Mouse (Mus musculus): Measurements from ENCODE around the gene Gm20517. TPM values are rescaled to one million over a fixed set of nuclear protein-coding genes. Genes with fewer than 3 reads are reported as not detected.

The Gm20517 gene
- total and polyA plus RNA-seq, 3 experiments, result 1.9 to 2.9 TPM; not detected in 1

DNA sequence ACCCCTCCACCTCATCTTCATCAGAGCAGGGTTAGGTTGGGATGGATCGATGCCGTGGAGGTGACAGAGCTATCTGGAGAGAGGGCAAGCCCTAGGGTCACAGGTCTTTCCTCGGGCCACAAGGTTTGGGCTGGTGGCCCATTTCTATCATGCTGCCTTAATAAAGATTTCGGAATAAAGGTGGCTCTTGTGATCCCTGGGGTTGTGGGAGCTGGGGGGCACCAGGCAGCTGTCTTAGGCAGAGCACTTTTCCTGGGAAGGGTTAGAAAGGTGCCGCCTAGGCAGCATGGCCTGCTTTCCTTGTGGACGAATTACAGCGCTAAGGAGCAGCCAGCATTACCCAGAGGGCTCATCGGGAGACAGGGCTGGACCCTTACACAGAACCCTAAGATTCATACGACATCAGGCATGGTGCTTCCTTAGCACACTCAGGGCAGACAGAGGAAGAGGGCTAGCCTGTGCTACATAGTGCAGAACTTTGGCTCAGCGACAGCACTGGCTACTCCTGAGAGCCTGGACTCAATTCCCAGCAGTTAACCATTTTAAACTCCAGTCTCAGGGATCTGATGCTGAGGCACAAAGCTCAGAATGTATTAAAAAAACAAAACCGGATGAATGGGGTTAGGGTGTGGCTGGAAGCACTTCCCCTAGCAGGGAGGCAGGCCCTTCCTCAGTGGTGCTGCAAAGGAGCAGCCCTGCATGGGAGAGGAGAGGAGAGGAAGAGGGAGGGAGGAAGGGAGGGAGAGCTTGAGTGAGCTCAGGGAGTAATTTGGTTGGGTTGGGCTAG is 11.7 kb upstream of the Gm20517 start (continued):
- TF ChIP-seq ZNF384 (IDR thresholded peaks at IDR 0.05; ENCODE audit: low read depth, low read length) (peak; percentile 72; the same call in 1 of the 2 replicates), TBP (IDR thresholded peaks at IDR 0.05; ENCODE audit: low read depth, low read length) (no peak; the same call in 1 of the 2 replicates), MXI1 (IDR thresholded peaks at IDR 0.05; ENCODE audit: low read depth, low read length) (no peak), RCOR1 (IDR thresholded peaks at IDR 0.05; ENCODE audit: low read depth, low read length) (no peak), SIN3A (IDR thresholded peaks at IDR 0.05; ENCODE audit: low read length) (peak; percentile 41; the same call in 1 of the 2 replicates)

DNA sequence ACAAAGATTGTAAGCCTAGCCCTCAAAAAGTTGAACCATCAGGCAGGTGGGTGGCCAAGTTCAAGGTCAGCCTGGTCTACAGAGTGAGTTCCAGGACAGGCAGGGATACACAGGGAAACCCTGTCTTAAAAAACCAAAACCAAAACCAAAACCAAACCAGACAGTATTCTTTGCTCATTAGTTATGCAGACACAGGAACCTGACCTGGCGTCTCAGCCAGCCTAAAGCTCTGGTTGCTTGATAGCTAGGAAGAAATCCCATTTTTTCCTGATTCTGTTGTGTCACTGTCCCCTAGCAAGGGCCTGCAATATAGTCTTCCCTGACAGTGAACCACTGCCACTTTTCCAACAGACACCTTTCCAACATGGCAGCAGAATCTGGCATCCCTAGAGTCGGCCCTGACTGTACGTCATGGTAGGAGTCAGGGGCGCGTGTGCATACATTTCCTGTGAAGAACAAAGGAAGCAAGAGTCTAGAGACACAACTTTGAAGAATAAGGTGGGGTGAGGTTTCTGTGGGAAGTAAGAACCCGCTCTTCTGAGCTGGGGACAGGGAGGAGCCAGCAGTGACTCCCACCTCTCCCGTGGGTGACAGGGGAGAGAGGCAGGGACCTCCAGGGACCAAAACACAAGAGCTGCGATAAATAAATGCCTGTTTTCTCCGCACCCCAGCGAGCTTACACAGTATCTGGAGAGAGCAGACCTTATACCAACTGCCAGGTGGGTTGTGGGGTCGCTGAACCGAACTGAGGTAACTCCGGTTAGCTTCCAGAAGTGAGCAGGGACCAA is 10.6 kb upstream of the Gm20517 start:
- Histone ChIP-seq H3K36me3 (ENCODE audit: control insufficient read depth in 1 of 2, insufficient read depth in 2 of 2, low read length in 2 of 2) (peaks cover 4 to 47% of the 10 kb centered on the region in 2 experiments; a peak in 3 of 4 replicates), H3K9me3 (replicated peaks; ENCODE audit: insufficient read depth, low read length) (no peaks in the 10 kb centered on the region), H3K79me2 (ENCODE audit: control insufficient read depth, insufficient read depth, low read length, poor library complexity) (peaks cover 9% of the 10 kb centered on the region), H3K9ac (ENCODE audit: control insufficient read depth, low read depth, low read length, poor library complexity, severe bottlenecking) (peak overlapping the region; percentile 13; the same call in 1 of the 2 replicates), H3K4me3 (ENCODE audit: control insufficient read depth in 1 of 2, insufficient read depth in 1 of 2, low read depth in 2 of 2, low read length in 2 of 2) (no peak overlapping the region), H3K27ac (ENCODE audit: control insufficient read depth, low read depth, low read length) (peak overlapping the region; percentile 77), H3K27me3 (ENCODE audit: control insufficient read depth in 1 of 2, insufficient read depth in 2 of 2, low read length in 2 of 2) (no peaks in the 10 kb centered on the region), H3K4me1 (ENCODE audit: control insufficient read depth in 1 of 2, insufficient read depth in 2 of 2, low read length in 2 of 2) (peaks cover 17 to 49% of the 10 kb centered on the region in 2 experiments)
- no peak for TF ChIP-seq ETS1 (IDR thresholded peaks at IDR 0.05; ENCODE audit: low read depth, low read length)
- no peak for TF ChIP-seq GATA1 (IDR thresholded peaks at IDR 0.05; ENCODE audit: low read depth, low read length)
- no peak for TF ChIP-seq MYC (IDR thresholded peaks at IDR 0.05; ENCODE audit: low read depth, low read length)
- no peak for TF ChIP-seq SMC3 (IDR thresholded peaks at IDR 0.05; ENCODE audit: low read depth, low read length)
- no peak for TF ChIP-seq TBP (IDR thresholded peaks at IDR 0.05; ENCODE audit: low read depth, low read length)
- TF ChIP-seq POLR2AphosphoS2 (IDR thresholded peaks at IDR 0.05; ENCODE audit: low read length), result no peak
- DNase-seq (ENCODE audit: low read depth, low spot score), result no peak

DNA sequence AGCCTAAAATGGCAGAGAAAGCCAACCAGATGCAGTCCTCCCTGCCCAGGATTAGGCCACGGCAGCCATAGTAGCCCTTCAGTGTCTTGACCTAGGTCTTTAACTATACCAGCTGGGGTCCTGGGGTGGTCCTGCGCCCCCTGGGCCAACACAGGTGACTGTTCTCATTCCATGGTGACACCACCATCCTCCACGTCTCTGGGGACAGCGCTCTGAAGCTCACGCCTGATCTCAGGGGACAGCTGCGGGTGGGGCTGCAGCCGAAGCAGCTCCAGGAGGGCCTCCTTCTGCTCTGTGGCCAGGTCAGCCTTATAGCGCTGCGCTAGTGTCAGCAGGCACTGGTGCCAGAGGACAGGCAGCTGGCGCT is 10.0 kb upstream of the Gm20517 start:
- Histone ChIP-seq H3K4me1 (ENCODE audit: control insufficient read depth in 1 of 2, insufficient read depth in 2 of 2, low read length in 2 of 2) (peaks cover 12 to 44% of the 10 kb centered on the region in 2 experiments), H3K9ac (ENCODE audit: control insufficient read depth, low read depth, low read length, poor library complexity, severe bottlenecking) (no peak overlapping the region), H3K27ac (ENCODE audit: control insufficient read depth, low read depth, low read length) (no peak overlapping the region), H3K36me3 (ENCODE audit: control insufficient read depth in 1 of 2, insufficient read depth in 2 of 2, low read length in 2 of 2) (peaks cover 7 to 42% of the 10 kb centered on the region in 2 experiments; a peak in 3 of 4 replicates), H3K4me3 (ENCODE audit: control insufficient read depth in 1 of 2, insufficient read depth in 1 of 2, low read depth in 2 of 2, low read length in 2 of 2) (no peak overlapping the region), H3K79me2 (ENCODE audit: control insufficient read depth, insufficient read depth, low read length, poor library complexity) (peaks cover 3% of the 10 kb centered on the region), H3K9me3 (replicated peaks; ENCODE audit: insufficient read depth, low read length) (no peaks in the 10 kb centered on the region), H3K27me3 (ENCODE audit: control insufficient read depth in 1 of 2, insufficient read depth in 2 of 2, low read length in 2 of 2) (no peaks in the 10 kb centered on the region)
- no peak for DNase-seq (ENCODE audit: low read depth, low spot score)
- TF ChIP-seq KAT2A (conservative IDR thresholded peaks at IDR 0.05; ENCODE audit: low read depth, low read length) (no peak), USF1 (IDR thresholded peaks at IDR 0.05; ENCODE audit: low read depth, low read length) (no peak), ZNF384 (IDR thresholded peaks at IDR 0.05; ENCODE audit: low read depth, low read length) (no peak), ZC3H11A (IDR thresholded peaks at IDR 0.05; ENCODE audit: low read depth, low read length) (no peak), ZMIZ1 (IDR thresholded peaks at IDR 0.05; ENCODE audit: low read depth, low read length) (no peak), E2F4 (IDR thresholded peaks at IDR 0.05; ENCODE audit: borderline replicate concordance, low read depth, low read length) (no peak), CHD1 (IDR thresholded peaks at IDR 0.05; ENCODE audit: low read depth, low read length) (no peak), CHD2 (IDR thresholded peaks at IDR 0.05; ENCODE audit: low read length) (no peak), MAX (IDR thresholded peaks at IDR 0.05; ENCODE audit: low read length) (no peak)
